Mouse (Mus musculus) midbrain, embryonic 12.5 days (tissue): ENCODE data around the gene Lrp2. TPM values are rescaled to one million over a fixed set of nuclear protein-coding genes. Genes with fewer than 3 reads are reported as not detected.

Source experiments
- ATAC-seq: fragments of 200-750 bp; cut with Nextera tagmentation; 2 replicates; pipeline ENCODE4 v1.8.0; 2017; ENCODE audit warnings: low read depth, moderate TSS enrichment, moderate library complexity; ENCODE audit not compliant: low FRiP score
- H3K27ac ChIP-seq: fragments of 300-500 bp; sonication (generic); replicated peaks from 2 replicates; pipeline ENCODE4 v1.5.1; 2016; ENCODE audit warnings: mild to moderate bottlenecking
- H3K27me3 ChIP-seq: fragments of 300-500 bp; sonication (generic); 2 replicates; pipeline ENCODE4 v1.6.1; 2016; ENCODE audit warnings: mild to moderate bottlenecking
- H3K36me3 ChIP-seq: fragments of 300-500 bp; sonication (generic); 2 replicates; pipeline ENCODE4 v1.6.1; 2016
- H3K4me1 ChIP-seq: fragments of 300-500 bp; sonication (generic); 2 replicates; pipeline ENCODE4 v1.6.1; 2016
- H3K4me2 ChIP-seq: fragments of 300-500 bp; sonication (generic); replicated peaks from 2 replicates; pipeline ENCODE4 v1.6.1; 2016; ENCODE audit warnings: mild to moderate bottlenecking, moderate library complexity
- H3K4me3 ChIP-seq: fragments of 300-500 bp; sonication (generic); 2 replicates; pipeline ENCODE4 v1.5.1; 2016; ENCODE audit warnings: mild to moderate bottlenecking
- H3K9ac ChIP-seq: fragments of 300-500 bp; sonication (generic); replicated peaks from 2 replicates; pipeline ENCODE4 v1.6.1; 2016; ENCODE audit warnings: mild to moderate bottlenecking, moderate library complexity
- H3K9me3 ChIP-seq: fragments of 300-500 bp; sonication (generic); 2 replicates; pipeline ENCODE4 v1.6.1; 2016; ENCODE audit warnings: mild to moderate bottlenecking
- WGBS: fragments of 180-500 bp; shearing (Covaris S2); methylation state at CpG from one replicate; pipeline ENCODE4 v1.1.7; 2016; 5-methylcytosine and 5-hydroxymethylcytosine counted together
- polyA plus RNA-seq: library from polyadenylated mRNA; unstranded; fragments of >200 nt; fragmentation: Nextera tagmentation; extraction: Ambion mirVana; gene quantifications from 2 replicates; pipeline ENCODE4 v1.2.1, GENCODE M21; 2016

Gene Lrp2
- polyA plus RNA-seq, 1 experiment from 2014 or later = 5.7 TPM

DNA sequence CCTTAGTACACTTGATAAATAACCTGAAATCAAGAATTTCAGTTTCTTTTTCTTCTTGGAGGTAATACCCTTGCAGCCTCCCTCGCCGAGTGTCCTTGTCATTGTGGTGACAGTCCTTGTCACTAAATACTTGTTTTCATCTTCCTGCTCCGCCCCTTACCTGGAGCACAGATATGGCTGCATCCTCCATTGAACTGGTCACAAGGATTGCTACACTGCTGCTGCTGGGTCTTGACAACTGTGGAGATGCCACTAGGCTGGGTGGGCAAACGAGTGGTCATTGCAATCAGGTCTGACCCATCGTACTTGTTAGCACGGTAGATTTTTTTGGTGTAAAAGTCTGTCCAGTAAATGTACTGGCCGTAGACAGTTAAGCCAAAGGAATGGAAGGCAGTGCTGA lies 104.9 kb downstream of the Lrp2 start:
- Histone ChIP-seq H3K4me2 (no peak overlapping the region), H3K27ac (no peak overlapping the region), H3K9ac (no peak overlapping the region), H3K27me3 (no peaks in the 10 kb centered on the region), H3K9me3 (no peaks in the 10 kb centered on the region), H3K36me3 (peaks cover 19% of the 10 kb centered on the region), H3K4me3 (no peak overlapping the region), H3K4me1 (no peaks in the 10 kb centered on the region)
- ATAC-seq = no peak
- 94% methylated on average over 7 of the region's 7 CpGs for WGBS

DNA sequence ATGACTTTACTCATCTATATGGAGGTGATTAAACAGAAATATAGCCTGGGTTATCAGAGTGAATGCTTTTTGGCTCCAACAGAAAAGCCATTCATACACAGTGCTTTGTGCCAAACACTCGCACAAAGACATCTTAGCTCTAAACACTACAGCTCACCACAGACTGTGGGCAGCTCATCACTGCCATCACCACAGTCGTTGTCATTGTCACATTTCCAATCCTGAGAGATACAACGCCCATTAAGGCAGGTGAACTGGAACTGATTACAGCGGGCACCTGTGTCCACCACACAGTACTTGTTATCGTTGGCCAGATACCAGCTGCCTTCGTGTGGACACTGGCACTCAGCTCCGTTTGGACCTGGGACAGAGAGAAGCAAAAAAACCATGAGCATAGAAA lies 106.0 kb downstream of the Lrp2 start:
- WGBS = 93% methylated on average over 7 of the region's 7 CpGs

DNA sequence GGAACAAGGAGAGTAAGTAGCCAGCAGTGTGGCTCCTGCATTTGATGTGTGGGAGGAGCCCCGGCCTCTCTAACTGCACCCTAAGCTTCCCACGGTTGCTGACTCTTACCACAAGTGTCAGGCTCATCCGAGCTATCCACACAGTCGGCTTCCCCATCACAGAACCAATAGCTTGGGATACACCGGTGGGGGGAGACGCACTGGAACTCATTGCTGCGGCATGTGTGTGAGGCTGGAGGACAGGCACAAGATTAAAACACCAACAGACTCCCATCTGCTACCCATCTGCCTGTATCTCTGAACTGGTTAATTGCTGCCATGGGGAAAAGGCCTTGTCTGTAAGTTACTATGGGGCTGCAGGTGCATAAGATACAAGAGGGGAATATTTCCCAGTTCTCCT lies 109.0 kb downstream of the Lrp2 start:
- no peak overlapping the region for H3K27ac ChIP-seq
- 91% methylated on average over 7 of the region's 7 CpGs for WGBS
- H3K9me3 ChIP-seq = no peaks in the 10 kb centered on the region
- H3K36me3 ChIP-seq = peaks cover 20% of the 10 kb centered on the region; the same call in 1 of the 2 replicates
- no peaks in the 10 kb centered on the region for H3K4me1 ChIP-seq
- ATAC-seq = no peak
- no peak overlapping the region for H3K9ac ChIP-seq
- H3K27me3 ChIP-seq = no peaks in the 10 kb centered on the region
- no peak overlapping the region for H3K4me2 ChIP-seq
- no peak overlapping the region for H3K4me3 ChIP-seq

More for the DNA sequence above, 106.0 kb downstream of the Lrp2 start:
- no peaks in the 10 kb centered on the region for H3K9me3 ChIP-seq
- no peak overlapping the region for H3K4me3 ChIP-seq
- H3K9ac ChIP-seq = no peak overlapping the region
- ATAC-seq = no peak
- no peaks in the 10 kb centered on the region for H3K27me3 ChIP-seq
- no peak overlapping the region for H3K27ac ChIP-seq
- no peak overlapping the region for H3K4me2 ChIP-seq
- no peaks in the 10 kb centered on the region for H3K4me1 ChIP-seq
- peaks cover 26% of the 10 kb centered on the region for H3K36me3 ChIP-seq

DNA sequence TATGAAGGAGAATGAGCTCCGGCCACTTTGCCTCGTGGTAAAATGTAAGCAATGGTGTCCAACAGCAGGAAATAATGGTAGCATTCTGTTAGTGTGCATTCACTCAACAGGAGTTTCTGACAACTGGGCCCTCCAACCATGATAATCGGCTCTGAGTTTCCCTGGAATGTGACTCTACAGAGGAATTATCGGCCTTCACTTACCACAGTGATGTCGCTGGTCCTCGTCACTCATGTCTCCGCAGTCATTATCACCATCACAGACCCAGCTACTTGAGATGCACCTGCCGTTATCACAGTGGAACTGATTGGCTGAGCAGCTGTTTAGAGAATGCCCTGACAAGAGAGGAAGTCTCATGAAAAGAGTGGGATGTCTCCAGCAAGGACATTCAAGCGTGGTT lies 110.7 kb downstream of the Lrp2 start:
- H3K27ac ChIP-seq = no peak overlapping the region
- peaks cover 20% of the 10 kb centered on the region; the same call in 1 of the 2 replicates for H3K36me3 ChIP-seq
- H3K9me3 ChIP-seq = no peaks in the 10 kb centered on the region
- no peak overlapping the region for H3K4me2 ChIP-seq
- no peaks in the 10 kb centered on the region for H3K27me3 ChIP-seq
- H3K4me3 ChIP-seq = no peak overlapping the region
- 93% methylated on average over 9 of the region's 9 CpGs for WGBS
- H3K9ac ChIP-seq = no peak overlapping the region
- ATAC-seq = no peak
- H3K4me1 ChIP-seq = no peaks in the 10 kb centered on the region

DNA sequence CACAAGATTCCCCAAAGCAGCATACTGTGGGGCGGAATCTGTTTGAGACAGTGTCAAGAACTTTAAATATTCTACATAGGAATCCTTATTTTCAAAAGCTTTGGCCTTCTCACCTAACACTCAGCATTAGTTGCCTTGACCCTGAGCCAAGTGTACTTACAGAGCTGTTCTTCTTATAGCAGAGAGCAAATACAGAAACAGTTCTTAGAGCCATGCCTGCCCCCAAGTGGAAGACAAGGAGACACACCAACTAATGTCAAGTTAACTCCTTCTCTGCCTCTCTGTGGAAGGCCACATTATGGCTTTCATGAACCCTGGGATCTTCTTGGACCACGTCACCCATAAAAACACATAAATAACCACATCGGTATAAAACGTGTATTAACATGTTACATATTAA lies 114.0 kb downstream of the Lrp2 start:
- no peak overlapping the region for H3K4me3 ChIP-seq
- no peak for ATAC-seq
- H3K27me3 ChIP-seq = no peaks in the 10 kb centered on the region
- no peaks in the 10 kb centered on the region for H3K4me1 ChIP-seq
- no peak overlapping the region for H3K9ac ChIP-seq
- WGBS = 91% methylated on average over 4 of the region's 4 CpGs
- no peak overlapping the region for H3K27ac ChIP-seq
- H3K36me3 ChIP-seq = peaks cover 16% of the 10 kb centered on the region; the same call in 1 of the 2 replicates
- no peak overlapping the region for H3K4me2 ChIP-seq
- H3K9me3 ChIP-seq = no peaks in the 10 kb centered on the region

DNA sequence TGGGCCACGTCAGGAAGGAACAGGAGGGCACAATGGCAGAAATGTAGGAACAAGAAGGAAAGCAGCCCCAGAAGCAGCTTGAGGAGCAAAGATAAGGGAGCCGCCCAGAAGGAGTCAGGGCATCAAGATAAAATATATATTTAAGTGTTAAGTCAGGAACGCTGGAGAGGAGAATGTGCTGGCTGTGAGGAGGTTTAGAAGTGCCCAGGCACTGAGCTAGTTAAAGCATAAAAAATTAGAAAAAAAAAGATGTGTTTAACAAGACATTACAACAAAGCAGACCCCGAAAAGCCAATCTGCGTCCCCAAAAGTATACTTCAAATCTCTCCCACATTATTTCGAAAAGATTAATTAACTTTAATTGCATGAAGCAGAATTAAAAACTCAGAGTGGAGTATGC lies 122.3 kb downstream of the Lrp2 start:
- 86% methylated on average over 6 of the region's 6 CpGs for WGBS
- Histone ChIP-seq H3K27ac (no peak overlapping the region), H3K9ac (no peak overlapping the region), H3K4me2 (no peak overlapping the region), H3K9me3 (no peaks in the 10 kb centered on the region), H3K36me3 (peaks cover 29% of the 10 kb centered on the region), H3K4me1 (no peaks in the 10 kb centered on the region), H3K4me3 (no peak overlapping the region), H3K27me3 (no peaks in the 10 kb centered on the region)
- no peak for ATAC-seq

DNA sequence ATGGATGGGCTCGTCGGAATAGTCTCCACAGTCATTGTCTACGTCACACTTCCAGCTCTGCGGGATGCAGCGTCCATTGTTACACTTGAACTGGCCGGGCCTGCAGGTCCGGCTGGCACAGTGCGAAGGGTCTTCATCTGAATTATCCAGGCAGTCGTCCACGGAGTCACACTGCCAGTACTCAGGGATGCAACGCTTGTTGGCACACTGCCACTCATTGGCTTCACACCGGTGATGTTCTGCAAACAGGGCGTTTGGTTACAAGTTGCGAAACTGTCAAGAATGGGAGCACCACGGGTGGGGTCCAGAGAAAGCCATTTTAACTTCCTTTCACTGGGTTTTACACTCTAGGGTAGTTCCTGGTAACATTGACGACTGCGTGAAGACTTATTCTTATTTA lies 126.4 kb downstream of the Lrp2 start:
- Histone ChIP-seq H3K9ac (no peak overlapping the region), H3K27ac (no peak overlapping the region), H3K4me2 (no peak overlapping the region), H3K27me3 (no peaks in the 10 kb centered on the region), H3K4me1 (no peaks in the 10 kb centered on the region), H3K9me3 (no peaks in the 10 kb centered on the region), H3K4me3 (no peak overlapping the region), H3K36me3 (peaks cover 38% of the 10 kb centered on the region)
- no peak for ATAC-seq
- WGBS = 94% methylated on average over 17 of the region's 17 CpGs

DNA sequence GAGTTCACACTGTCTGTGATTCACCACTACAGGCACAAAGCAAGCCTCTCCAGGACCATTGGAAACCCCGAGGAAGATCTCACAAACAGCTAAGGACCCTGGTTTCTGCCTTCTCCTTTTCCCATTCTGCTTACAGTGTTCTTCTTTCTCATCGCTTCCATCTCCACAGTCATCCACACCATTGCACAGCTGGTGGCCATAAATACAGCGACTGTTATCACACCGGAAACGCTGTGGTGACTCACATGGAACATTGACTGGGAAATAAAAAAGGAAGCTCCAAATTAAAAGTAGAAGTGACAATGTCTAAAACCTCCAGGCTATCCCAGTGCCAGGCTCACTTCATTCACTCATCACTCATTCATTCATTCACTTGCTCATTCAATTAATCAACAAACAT lies 134.7 kb downstream of the Lrp2 start:
- WGBS = 96% methylated on average over 5 of the region's 5 CpGs
- Histone ChIP-seq H3K9ac (no peak overlapping the region), H3K9me3 (no peaks in the 10 kb centered on the region), H3K4me3 (no peak overlapping the region), H3K4me2 (no peak overlapping the region), H3K27ac (no peak overlapping the region), H3K4me1 (no peaks in the 10 kb centered on the region), H3K27me3 (no peaks in the 10 kb centered on the region), H3K36me3 (peaks cover 21% of the 10 kb centered on the region; the same call in 1 of the 2 replicates)
- ATAC-seq = no peak

DNA sequence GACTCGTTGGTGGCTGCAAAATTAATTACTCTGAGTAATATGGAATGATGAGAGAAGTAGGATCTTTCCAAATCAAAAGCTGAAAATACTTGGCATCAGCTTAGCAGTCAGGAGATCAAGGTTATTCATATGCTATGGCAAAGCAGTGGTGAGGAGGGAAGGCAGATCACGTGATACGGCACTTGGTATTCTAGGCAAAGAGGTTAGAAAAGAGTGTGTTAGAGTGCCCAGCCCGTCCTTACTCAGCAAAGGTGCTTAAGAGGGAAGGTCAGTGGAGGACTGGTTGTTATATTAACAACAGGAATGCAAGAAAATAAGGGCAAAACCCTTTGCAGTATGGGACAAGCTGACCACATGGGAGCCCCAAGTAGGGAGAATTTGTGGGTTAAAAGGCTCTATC lies 137.3 kb downstream of the Lrp2 start:
- ATAC-seq = no peak
- WGBS = 87% methylated on average over 4 of the region's 4 CpGs
- H3K4me1 ChIP-seq = no peaks in the 10 kb centered on the region
- no peaks in the 10 kb centered on the region for H3K27me3 ChIP-seq
- H3K9me3 ChIP-seq = no peaks in the 10 kb centered on the region
- no peak overlapping the region for H3K27ac ChIP-seq
- no peak overlapping the region for H3K9ac ChIP-seq
- H3K4me3 ChIP-seq = no peak overlapping the region
- no peak overlapping the region for H3K4me2 ChIP-seq
- H3K36me3 ChIP-seq = peaks cover 10% of the 10 kb centered on the region; the same call in 1 of the 2 replicates

DNA sequence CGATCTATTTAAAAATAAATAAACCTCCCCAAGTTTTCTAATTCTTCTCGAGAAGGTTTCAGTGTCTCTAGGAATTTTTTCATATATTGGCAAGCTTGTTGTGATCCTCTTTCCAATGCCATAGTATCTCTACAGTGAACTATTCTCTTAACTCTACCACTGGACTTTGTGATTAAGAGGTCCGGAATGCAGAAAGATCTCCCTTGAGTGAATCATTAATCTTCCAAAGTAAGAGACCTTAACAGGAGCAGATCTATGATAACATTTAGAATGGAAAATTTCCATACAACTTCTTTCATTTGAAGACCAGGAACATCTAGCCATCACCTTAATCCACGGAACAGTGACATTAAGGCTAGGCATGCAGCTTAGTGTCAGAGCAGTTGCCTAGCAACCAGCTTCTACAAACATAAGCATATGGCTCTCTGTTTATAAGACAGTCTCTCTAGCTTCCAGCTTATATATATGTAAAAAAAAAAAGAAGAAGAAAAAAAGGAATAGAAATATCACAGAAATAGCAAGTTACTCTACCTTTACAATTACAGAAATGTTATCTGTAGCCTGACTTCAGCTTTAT lies 139.9 kb downstream of the Lrp2 start:
- Histone ChIP-seq H3K27ac (no peak overlapping the region), H3K9me3 (no peaks in the 10 kb centered on the region), H3K4me2 (no peak overlapping the region), H3K27me3 (no peaks in the 10 kb centered on the region), H3K9ac (no peak overlapping the region), H3K4me1 (no peaks in the 10 kb centered on the region), H3K36me3 (peaks cover 13% of the 10 kb centered on the region; the same call in 1 of the 2 replicates), H3K4me3 (no peak overlapping the region)
- WGBS = 70% methylated on average over 4 of the region's 4 CpGs
- no peak for ATAC-seq

DNA sequence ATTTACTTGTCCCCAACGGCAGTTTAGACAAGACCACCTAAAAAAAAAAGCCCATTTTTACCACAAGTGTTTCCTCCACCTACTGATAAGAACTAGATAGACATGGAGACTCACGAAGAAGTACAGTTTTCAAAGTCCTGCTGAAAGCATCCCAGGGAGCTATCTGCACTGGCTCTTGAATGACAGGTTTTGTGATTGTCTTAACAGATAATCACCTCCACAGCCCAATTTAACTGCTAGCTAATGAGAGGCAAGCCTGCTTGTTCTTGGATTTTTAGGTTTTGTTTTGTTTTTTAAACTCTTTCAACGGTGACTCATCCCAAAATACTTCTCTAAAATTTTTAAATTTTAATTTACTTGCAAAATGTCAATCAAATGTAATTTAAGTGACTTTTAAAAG lies 144.2 kb downstream of the Lrp2 start:
- Histone ChIP-seq H3K4me1 (no peaks in the 10 kb centered on the region), H3K27me3 (no peaks in the 10 kb centered on the region), H3K9ac (no peak overlapping the region), H3K9me3 (no peaks in the 10 kb centered on the region), H3K36me3 (peaks cover 16% of the 10 kb centered on the region; the same call in 1 of the 2 replicates), H3K4me2 (no peak overlapping the region), H3K4me3 (no peak overlapping the region), H3K27ac (no peak overlapping the region)
- 83% methylated on average over 3 of the region's 3 CpGs for WGBS
- ATAC-seq = no peak

DNA sequence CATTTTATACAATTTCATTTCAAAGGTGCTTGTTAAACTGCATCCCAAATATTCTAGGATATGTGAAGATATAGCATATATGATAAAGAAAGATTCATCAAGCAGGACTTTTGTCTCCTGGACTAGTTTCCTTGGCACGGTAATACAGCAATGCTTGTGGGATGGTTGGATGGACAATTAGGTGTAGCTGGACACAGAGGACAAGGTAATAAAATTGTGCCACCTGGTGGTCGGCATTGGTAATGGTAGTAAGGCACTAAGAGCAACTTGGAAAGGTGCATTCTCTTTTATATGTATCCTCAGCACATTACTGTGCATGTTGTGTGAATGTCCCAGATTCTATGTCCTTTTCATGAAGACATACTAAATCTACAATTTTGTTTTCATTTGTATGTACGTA lies 157.7 kb downstream of the Lrp2 start:
- no peak overlapping the region for H3K27ac ChIP-seq
- no peaks in the 10 kb centered on the region for H3K9me3 ChIP-seq
- peak; percentile 34; the same call in 1 of the 2 replicates for ATAC-seq
- H3K4me1 ChIP-seq = no peaks in the 10 kb centered on the region
- WGBS = 38% methylated on average over 3 of the region's 3 CpGs
- H3K4me3 ChIP-seq = no peak overlapping the region
- peaks cover 22% of the 10 kb centered on the region; the same call in 1 of the 2 replicates for H3K36me3 ChIP-seq
- no peak overlapping the region for H3K4me2 ChIP-seq
- no peak overlapping the region for H3K9ac ChIP-seq
- H3K27me3 ChIP-seq = peaks cover 8% of the 10 kb centered on the region; the same call in 1 of the 2 replicates

DNA sequence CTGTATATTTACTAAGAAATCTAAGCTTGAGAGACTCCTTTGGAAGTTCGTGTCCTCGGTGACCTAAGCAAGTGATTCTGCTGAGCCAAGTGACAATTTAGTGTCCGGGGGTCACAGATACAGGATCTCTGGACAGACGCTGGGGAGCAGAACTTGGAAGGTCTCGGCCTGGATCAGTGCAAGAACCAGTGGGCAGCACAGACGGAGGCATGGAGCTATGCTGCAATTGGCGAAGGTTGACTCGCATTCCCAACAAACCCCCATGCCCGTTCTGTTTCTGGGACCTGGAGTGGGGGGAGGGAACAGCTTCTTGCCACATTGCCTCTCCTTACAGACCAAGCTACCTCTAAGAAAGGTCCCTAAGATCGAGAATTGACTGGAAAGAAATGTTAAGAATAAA lies 158.7 kb downstream of the Lrp2 start:
- Histone ChIP-seq H3K4me1 (0 out of 2 replicates have a peak, but pooled peaks cover 2% of the 10 kb centered on the region), H3K36me3 (peaks cover 20% of the 10 kb centered on the region; the same call in 1 of the 2 replicates), H3K4me2 (no peak overlapping the region), H3K9me3 (no peaks in the 10 kb centered on the region), H3K9ac (no peak overlapping the region), H3K27me3 (peaks cover 18% of the 10 kb centered on the region), H3K27ac (no peak overlapping the region), H3K4me3 (no peak overlapping the region)
- WGBS = 92% methylated on average over 10 of the region's 10 CpGs
- ATAC-seq = no peak
